Mouse (Mus musculus) mouse embryonic stem cell (cell line): ENCODE measurements around the gene Ppt1.

ENCODE experiments used
- in situ Hi-C, 2 experiments: fragments of 300-500 bp; cut with MboI; formaldehyde crosslinking; loops; 1 replicate in 1 of 2; 3 replicates in 1 of 2; pipeline ENCODE4 v1.14.3; 2019 to 2020; ENCODE audit warnings: low sequenced_read_pairs in 2 of 2, low pct_unique_long_range_greater_than_20kb in 1 of 2, mixed read lengths in 1 of 2; ENCODE audit not compliant: unreplicated experiment in 1 of 2

The Ppt1 gene

DNA sequence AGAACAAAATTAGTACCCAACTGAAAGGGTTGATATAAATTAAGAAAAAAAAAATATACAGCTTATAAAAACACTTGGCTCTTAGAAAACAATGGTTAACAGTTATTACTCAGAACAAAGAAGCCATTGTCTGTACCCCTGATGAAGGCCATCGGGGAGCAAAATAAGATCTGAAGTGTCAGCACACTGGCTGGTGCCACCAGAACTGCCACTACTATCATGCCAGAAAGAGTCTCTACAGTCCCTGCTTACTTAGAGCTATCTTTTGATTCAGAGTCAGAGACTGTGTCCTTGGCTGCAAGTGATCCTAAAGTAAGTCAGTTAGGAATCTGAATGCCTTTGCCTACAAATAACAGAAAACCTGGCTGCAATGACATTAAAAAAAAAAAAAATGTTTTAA lies 55.6 kb downstream of the Ppt1 start:
- in situ Hi-C loops: no loop called here

DNA sequence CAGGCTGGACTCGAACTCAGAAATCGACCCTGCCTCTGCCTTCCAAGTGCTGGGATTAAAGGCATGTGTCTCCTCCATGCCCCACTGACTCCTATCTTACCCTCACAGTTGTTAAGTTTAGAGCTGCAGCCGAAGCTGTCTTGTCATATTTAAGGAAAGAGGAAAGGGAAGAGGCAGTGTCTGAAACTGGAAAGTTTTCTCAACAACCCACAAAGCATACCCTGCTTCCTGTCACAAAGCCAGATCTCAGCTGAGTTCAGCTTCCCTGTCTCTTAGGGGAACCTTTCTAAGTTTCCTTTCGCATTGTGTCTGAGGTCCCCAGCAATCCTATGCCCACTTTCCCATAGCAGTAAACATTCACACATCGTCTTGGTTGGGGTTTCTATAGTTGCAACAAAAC lies 56.1 kb downstream of the Ppt1 start:
- in situ Hi-C loops: no loop called here

DNA sequence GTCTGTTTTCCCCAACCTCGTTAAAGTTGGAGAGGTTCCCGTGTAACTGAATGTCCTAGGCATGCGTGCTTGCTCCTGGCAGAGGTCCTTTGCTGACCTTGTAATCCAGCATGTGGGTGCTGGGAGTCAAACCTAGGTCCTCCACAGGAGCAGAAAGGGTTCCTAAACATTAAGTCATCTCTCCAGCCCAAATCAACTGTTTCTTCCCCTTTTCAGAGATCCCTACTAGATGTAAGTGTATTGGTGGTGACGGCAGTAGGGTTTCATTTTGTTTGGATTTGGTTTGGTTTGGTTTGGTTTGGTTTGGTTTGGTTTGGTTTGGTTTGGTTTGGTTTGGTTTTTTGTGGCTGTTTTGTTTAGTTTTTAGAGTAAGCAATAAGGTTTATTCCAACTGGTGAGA lies 61.7 kb downstream of the Ppt1 start:
- in situ Hi-C loops: no loop called here

DNA sequence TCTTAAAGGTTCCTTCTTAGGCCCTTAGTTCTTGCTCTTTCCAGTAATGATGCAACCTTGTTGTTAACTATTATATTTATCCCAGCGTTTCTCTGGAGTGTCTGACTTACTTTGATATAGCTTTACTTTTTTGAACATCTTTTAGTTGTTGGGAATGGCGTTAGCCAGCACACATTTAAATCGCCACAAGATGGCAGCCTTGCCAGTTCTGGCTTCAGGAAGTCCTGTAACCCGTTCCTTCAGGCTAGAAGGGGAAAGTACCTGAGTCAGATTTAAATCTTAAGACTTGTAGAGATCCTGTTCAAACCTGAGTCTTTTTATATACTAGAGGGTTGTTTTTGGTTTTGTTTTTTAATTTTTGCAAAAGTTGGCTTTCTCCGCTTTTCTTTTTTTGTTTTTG lies 62.3 kb downstream of the Ppt1 start:
- in situ Hi-C loops: no loop called here

DNA sequence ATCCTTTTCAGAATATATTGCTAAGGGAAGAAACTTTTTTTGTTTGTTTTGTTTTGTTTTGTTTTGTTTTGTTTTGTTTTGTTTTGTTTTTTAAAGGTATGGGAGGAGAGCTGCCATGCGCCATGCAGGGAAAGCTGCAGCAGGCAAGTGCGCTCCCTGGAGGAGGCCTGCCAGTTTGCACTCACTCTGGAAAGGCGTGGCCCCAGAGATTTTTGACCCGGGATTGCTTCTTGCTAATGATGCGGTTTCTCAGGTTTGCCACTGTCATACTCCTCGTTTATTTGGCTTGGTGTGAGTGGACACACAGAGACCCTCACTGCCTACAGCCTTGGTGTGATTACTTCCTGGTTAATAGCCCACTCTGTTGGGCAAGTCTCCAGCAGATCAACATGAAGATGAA lies 66.1 kb downstream of the Ppt1 start:
- in situ Hi-C loops: loop anchor here in 1 of 2 experiments (10.0 kb wide), 1 partner anchor 97 kb away; no protein-coding TSS in a partner anchor

DNA sequence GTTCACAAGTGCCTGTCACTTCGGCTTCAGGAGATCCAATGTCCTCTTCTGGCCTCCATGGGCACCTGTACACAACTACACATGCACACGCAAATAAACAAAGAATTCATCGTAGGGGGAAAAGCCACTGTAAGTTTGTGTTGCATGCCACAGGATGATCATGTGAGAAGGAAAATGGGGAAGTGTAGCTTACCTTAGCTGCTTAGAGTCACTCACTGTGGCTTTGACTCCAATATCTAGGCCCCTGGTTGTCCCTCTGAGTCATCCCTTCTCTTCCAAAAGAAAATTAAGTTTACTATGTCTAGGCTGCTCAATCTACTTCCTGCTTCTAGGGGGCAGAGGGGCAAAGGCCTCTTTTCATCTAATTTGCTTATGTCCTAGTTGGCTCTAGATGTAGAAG lies 67.7 kb downstream of the Ppt1 start:
- in situ Hi-C loops: loop anchor here in 1 of 2 experiments (10.0 kb wide), 1 partner anchor 99 kb away; no protein-coding TSS in a partner anchor

DNA sequence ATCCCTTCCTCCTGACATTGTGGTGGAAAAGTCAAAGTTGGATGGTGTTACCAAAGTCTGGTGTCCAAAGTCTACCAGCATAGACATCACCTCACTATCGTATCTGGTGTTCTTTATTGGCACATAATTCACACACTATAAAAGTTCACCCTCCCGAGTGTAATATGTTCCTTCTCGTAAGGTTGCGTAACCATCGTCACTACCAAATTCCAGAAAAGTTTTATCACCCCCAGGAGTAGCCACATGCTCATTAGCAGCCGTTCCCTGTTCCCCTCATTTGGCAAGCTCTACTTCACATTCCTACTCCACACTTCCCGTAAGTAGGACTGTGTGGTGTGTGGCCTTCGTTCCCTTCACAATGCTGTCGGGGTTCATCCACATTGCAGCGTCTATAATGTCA lies 69.3 kb downstream of the Ppt1 start:
- in situ Hi-C loops: loop anchor here in 1 of 2 experiments (10.0 kb wide), 1 partner anchor 101 kb away; no protein-coding TSS in a partner anchor
